Mouse (Mus musculus) cerebellum, adult 9-11 months (tissue): Measurements from ENCODE around the gene Coa6.
A peak's percentile ranks its signal among the peaks of the same experiment; 100 is the strongest.

Experiments
- DNase-seq: peaks from one replicate; pipeline ENCODE4 v3.0.0; 2022

The Coa6 gene

DNA sequence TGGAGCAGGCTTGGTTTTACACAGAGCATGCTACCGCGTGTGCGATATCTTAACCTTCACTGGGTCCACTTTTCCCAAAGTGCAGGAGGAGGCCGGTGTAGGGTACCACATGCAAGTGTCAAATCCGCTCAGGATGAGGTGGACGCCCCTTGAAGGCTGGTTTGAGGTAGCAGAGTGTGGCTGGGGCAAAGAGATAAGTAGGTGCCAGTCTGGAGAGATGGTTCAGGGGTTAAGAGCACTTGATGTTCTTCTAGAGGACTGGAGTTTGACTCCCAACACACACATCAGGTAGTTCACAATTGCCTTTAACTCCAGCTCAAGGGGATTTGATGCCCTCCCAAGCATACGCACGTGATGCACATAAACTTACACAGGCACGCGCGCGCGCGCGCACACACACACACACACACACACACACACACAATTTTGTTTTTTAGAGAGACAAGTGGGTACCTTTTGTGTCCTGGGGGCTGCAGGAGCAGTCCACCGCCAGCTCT, 51.5 kb downstream of the Coa6 start:
- peak; percentile 36 for DNase-seq

- peak; percentile 95 for DNase-seq
Observed at GRCm38 (mm10) chr8:126474299-126475187, 52.2 kb downstream of the Coa6 start, which contains the start of gene Tarbp1. Gene Tarbp1, minus strand, starts transcription at chr8:126475065.
